Mouse (Mus musculus) macrophage (primary cell): ENCODE data around the gene Igf1r. TPM values are rescaled to one million over a fixed set of nuclear protein-coding genes. Genes with fewer than 3 reads are reported as not detected.

Source experiments
- H3K27ac ChIP-seq: fragments of 350-480 bp; formaldehyde crosslinking; 2 replicates; pipeline ENCODE4 v1.9.0; 2021
- H3K36me3 ChIP-seq: fragments of 350-480 bp; formaldehyde crosslinking; 2 replicates; pipeline ENCODE4 v1.9.0; 2021; ENCODE audit errors: inconsistent target
- H3K4me3 ChIP-seq: fragments of 350-480 bp; formaldehyde crosslinking; 2 replicates; pipeline ENCODE4 v1.9.0; 2021; ENCODE audit errors: inconsistent target
- H3K79me2 ChIP-seq: fragments of 350-480 bp; formaldehyde crosslinking; 2 replicates; pipeline ENCODE4 v1.9.0; 2021; ENCODE audit errors: inconsistent target
- WGBS: methylation state at CpG from one replicate; pipeline ENCODE4 v1.1.7; 2026; ENCODE audit warnings: inconsistent platforms; ENCODE audit not compliant: missing documents; 5-methylcytosine and 5-hydroxymethylcytosine counted together
- polyA plus RNA-seq: library from polyadenylated mRNA; stranded (reverse); fragments of 250-400 nt; gene quantifications from 3 replicates; pipeline ENCODE4 v1.2.4, GENCODE M21; 2018; ENCODE audit warnings: inconsistent platforms

Igf1r gene
- polyA plus RNA-seq, 1 experiment from 2014 or later: 3.2 TPM

- no peaks in the 10 kb centered on the region for H3K36me3 ChIP-seq
- 95% methylated on average over 18 of the region's 18 CpGs for WGBS
Measured at GRCm38 (mm10) chr7:68215522-68216070, 263.0 kb downstream of the Igf1r start.

GRCm38 (mm10) chr7:68218879-68219278 is 266.3 kb downstream of the Igf1r start:
- Histone ChIP-seq H3K79me2 (no peaks in the 10 kb centered on the region), H3K27ac (no peak overlapping the region), H3K36me3 (no peaks in the 10 kb centered on the region), H3K4me3 (no peak overlapping the region)
- WGBS: 93% methylated on average over 11 of the region's 11 CpGs

More at GRCm38 (mm10) chr7:68215522-68216070, 263.0 kb downstream of the Igf1r start:
- Histone ChIP-seq H3K4me3 (no peak overlapping the region), H3K79me2 (no peaks in the 10 kb centered on the region), H3K27ac (no peak overlapping the region)

GRCm38 (mm10) chr7:68221677-68222230 is 269.1 kb downstream of the Igf1r start:
- Histone ChIP-seq H3K27ac (no peak overlapping the region), H3K79me2 (no peaks in the 10 kb centered on the region), H3K4me3 (no peak overlapping the region), H3K36me3 (no peaks in the 10 kb centered on the region)
- 92% methylated on average over 9 of the region's 9 CpGs for WGBS

GRCm38 (mm10) chr7:68223356-68223808 is 270.8 kb downstream of the Igf1r start:
- Histone ChIP-seq H3K27ac (no peak overlapping the region), H3K36me3 (no peaks in the 10 kb centered on the region), H3K79me2 (no peaks in the 10 kb centered on the region), H3K4me3 (no peak overlapping the region)
- WGBS: 80% methylated on average over 11 of the region's 13 CpGs

GRCm38 (mm10) chr7:68224006-68224405 is 271.4 kb downstream of the Igf1r start:
- no peak overlapping the region for H3K4me3 ChIP-seq
- H3K79me2 ChIP-seq: no peaks in the 10 kb centered on the region
- H3K36me3 ChIP-seq: no peaks in the 10 kb centered on the region
- no peak overlapping the region for H3K27ac ChIP-seq
- 97% methylated on average over 5 of the region's 5 CpGs for WGBS

- WGBS: 88% methylated on average over 9 of the region's 9 CpGs
- Histone ChIP-seq H3K79me2 (no peaks in the 10 kb centered on the region), H3K36me3 (no peaks in the 10 kb centered on the region), H3K4me3 (no peak overlapping the region), H3K27ac (no peak overlapping the region)
Measured at GRCm38 (mm10) chr7:68225427-68226054, 272.9 kb downstream of the Igf1r start.

GRCm38 (mm10) chr7:68227021-68227420 is 274.4 kb downstream of the Igf1r start:
- 91% methylated on average over 9 of the region's 11 CpGs for WGBS
- H3K27ac ChIP-seq: no peak overlapping the region
- H3K79me2 ChIP-seq: no peaks in the 10 kb centered on the region
- no peaks in the 10 kb centered on the region for H3K36me3 ChIP-seq
- no peak overlapping the region for H3K4me3 ChIP-seq

GRCm38 (mm10) chr7:68227621-68228020 is 275.0 kb downstream of the Igf1r start:
- Histone ChIP-seq H3K27ac (no peak overlapping the region), H3K4me3 (no peak overlapping the region), H3K36me3 (no peaks in the 10 kb centered on the region), H3K79me2 (no peaks in the 10 kb centered on the region)
- WGBS: 71% methylated on average over 4 of the region's 4 CpGs

GRCm38 (mm10) chr7:68228491-68228890 is 275.9 kb downstream of the Igf1r start:
- Histone ChIP-seq H3K27ac (no peak overlapping the region), H3K79me2 (no peaks in the 10 kb centered on the region), H3K4me3 (no peak overlapping the region), H3K36me3 (no peaks in the 10 kb centered on the region)
- 98% methylated on average over 6 of the region's 6 CpGs for WGBS

- WGBS: 97% methylated on average over 9 of the region's 9 CpGs
- no peak overlapping the region for H3K4me3 ChIP-seq
- no peaks in the 10 kb centered on the region for H3K79me2 ChIP-seq
- H3K36me3 ChIP-seq: no peaks in the 10 kb centered on the region
- no peak overlapping the region for H3K27ac ChIP-seq
Measured at GRCm38 (mm10) chr7:68230831-68231230, 278.2 kb downstream of the Igf1r start.

- Histone ChIP-seq H3K36me3 (no peaks in the 10 kb centered on the region), H3K27ac (no peak overlapping the region), H3K4me3 (no peak overlapping the region), H3K79me2 (no peaks in the 10 kb centered on the region)
- 95% methylated on average over 5 of the region's 5 CpGs for WGBS
Measured at GRCm38 (mm10) chr7:68232521-68232920, 279.9 kb downstream of the Igf1r start.

GRCm38 (mm10) chr7:68233619-68234223 is 281.1 kb downstream of the Igf1r start:
- 63% methylated on average over 9 of the region's 13 CpGs for WGBS
- H3K27ac ChIP-seq: no peak overlapping the region
- H3K4me3 ChIP-seq: no peak overlapping the region
- no peaks in the 10 kb centered on the region for H3K36me3 ChIP-seq
- no peaks in the 10 kb centered on the region for H3K79me2 ChIP-seq

GRCm38 (mm10) chr7:68236817-68237216 is 284.2 kb downstream of the Igf1r start:
- Histone ChIP-seq H3K27ac (no peak overlapping the region), H3K4me3 (no peak overlapping the region), H3K36me3 (no peaks in the 10 kb centered on the region), H3K79me2 (no peaks in the 10 kb centered on the region)
- WGBS: 84% methylated on average over 8 of the region's 8 CpGs

GRCm38 (mm10) chr7:68239220-68239827 is 286.7 kb downstream of the Igf1r start:
- Histone ChIP-seq H3K36me3 (no peaks in the 10 kb centered on the region), H3K4me3 (no peak overlapping the region), H3K27ac (no peak overlapping the region), H3K79me2 (no peaks in the 10 kb centered on the region)
- 93% methylated on average over 8 of the region's 11 CpGs for WGBS

GRCm38 (mm10) chr7:68241205-68241604 is 288.6 kb downstream of the Igf1r start:
- WGBS: 95% methylated on average over 7 of the region's 9 CpGs
- Histone ChIP-seq H3K4me3 (no peak overlapping the region), H3K36me3 (no peaks in the 10 kb centered on the region), H3K79me2 (no peaks in the 10 kb centered on the region), H3K27ac (no peak overlapping the region)
